Mouse (Mus musculus) thymus, adult 2 months (tissue): Measurements from ENCODE around the gene Sertad2.

ENCODE experiments used
- CTCF ChIP-seq: fragments of 200-500 bp; IDR thresholded peaks from 2 replicates; pipeline ENCODE4 v1.5.1; 2012; ENCODE audit warnings: mild to moderate bottlenecking, control low read depth, low read length, moderate library complexity, borderline replicate concordance; ENCODE audit not compliant: control insufficient read depth, poor library complexity, insufficient read depth; ENCODE audit errors: extremely low read depth
- POLR2A ChIP-seq: fragments of 200-500 bp; IDR thresholded peaks from 2 replicates; pipeline ENCODE4 v1.6.1; 2012; ENCODE audit warnings: mild to moderate bottlenecking, low read length, control low read depth, moderate library complexity; ENCODE audit not compliant: control insufficient read depth, poor library complexity, insufficient read depth; ENCODE audit errors: extremely low read depth

DNA sequence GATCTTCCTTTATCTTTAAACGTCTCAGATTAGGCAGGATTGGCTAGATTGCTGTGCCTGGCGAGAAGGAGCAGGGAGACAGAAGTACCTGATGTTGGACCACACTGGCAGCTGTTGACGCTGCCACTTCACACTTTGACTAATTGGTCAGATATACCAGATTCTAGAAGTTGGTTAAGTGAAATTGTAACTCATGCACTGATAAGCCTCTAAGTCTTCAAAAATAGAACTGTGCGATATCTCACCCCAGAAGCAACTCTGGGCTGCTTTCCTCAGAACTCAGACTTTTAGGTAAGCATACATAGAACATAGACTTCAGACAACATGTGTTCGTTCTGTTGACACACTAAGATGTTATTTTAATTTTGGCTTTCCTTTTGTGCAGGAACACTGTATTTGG, 86.6 kb downstream of the Sertad2 start:
- TF ChIP-seq POLR2A (no peak), CTCF (no peak)
